In the genomic region with DNA sequence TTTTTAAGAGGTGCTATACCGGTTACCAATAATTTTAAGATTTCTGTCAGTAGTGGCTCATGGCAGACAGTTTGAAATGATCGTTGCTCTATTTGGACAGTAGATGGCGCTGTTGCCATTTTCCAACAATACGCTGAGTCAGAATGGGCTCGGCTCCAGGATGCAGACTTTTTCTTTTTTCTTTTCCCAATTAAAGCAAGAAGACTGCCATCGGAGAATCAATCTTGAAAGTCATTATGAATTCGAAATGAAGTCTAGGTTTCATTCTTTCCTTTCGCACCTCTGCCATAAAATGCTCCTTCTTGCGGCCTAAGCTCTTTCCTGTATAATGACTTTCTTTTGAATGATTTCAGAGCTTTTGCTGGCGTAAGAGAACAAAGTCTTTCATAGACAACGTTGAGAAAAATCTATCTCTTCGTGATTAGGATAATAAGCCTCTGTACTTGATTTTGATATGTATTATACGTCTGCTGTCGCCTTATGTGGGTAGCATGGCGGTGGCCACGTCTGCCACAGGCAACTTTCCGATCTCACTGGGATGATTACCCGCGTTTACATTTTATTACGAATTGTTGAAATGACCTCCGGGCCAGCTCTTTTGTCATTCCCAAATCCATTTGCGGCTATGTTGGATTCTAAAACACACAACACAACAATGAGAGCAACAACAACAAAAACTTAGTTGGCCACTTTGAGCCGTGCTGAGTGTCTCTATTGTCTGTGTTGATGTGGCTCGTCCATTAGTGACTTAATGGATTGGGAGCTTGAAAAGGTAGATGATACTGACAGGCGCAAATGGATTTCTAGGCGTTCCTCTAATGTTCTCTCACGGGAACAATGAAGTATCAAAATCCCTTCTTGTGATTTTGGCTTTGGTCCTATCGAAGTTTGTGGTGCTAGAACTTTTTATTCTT, we compare ENCODE assay signal across 8 mouse cellular contexts. TPM values are rescaled to one million over a fixed set of nuclear protein-coding genes. Genes with fewer than 3 reads are reported as not detected.
DNase-seq lines count a peak whose midpoint lies in the region; ATAC-seq and TF ChIP-seq lines count a peak whose summit lies in the region.

No protein-coding gene starts in this region.

- no peaks in the 10 kb centered on the region for H3K9me3 ChIP-seq in embryonic facial prominence, embryonic 11.5 days (replicated peaks; ENCODE audit: control insufficient read depth, low read length)
- no peaks in the 10 kb centered on the region for H3K9me3 ChIP-seq in heart, embryonic 13.5 days

- no peak overlapping the region for H3K27ac ChIP-seq in embryonic facial prominence, embryonic 11.5 days (replicated peaks; ENCODE audit: low read depth, low read length)
- H3K27ac ChIP-seq in heart, embryonic 13.5 days (replicated peaks), result no peak overlapping the region
- H3K27ac ChIP-seq in liver, adult 2 months (replicated peaks; ENCODE audit: insufficient read depth, low read depth, low read length), result no peak overlapping the region

- no peaks in the 10 kb centered on the region for H3K4me1 ChIP-seq in embryonic facial prominence, embryonic 11.5 days (ENCODE audit: control insufficient read depth, insufficient read depth, low read length)
- 0 out of 2 replicates have a peak, but pooled peaks cover 9% of the 10 kb centered on the region for H3K4me1 ChIP-seq in heart, embryonic 13.5 days
- peaks cover 4% of the 10 kb centered on the region for H3K4me1 ChIP-seq in liver, adult 2 months (ENCODE audit: control insufficient read depth, insufficient read depth, low read length)

- peak overlapping the region; percentile 5; the same call in 1 of the 2 replicates for H3K4me2 ChIP-seq in embryonic facial prominence, embryonic 11.5 days (ENCODE audit: low read depth, low read length)
- peak overlapping the region; percentile 51 for H3K4me2 ChIP-seq in heart, embryonic 13.5 days

- no peak overlapping the region for H3K4me3 ChIP-seq in embryonic facial prominence, embryonic 11.5 days (ENCODE audit: low read depth, low read length)
- peak overlapping the region; percentile 27 for H3K4me3 ChIP-seq in heart, embryonic 13.5 days
- no peak overlapping the region for H3K4me3 ChIP-seq in liver, adult 2 months (ENCODE audit: insufficient read depth, low read depth, low read length)

- H3K9ac ChIP-seq in embryonic facial prominence, embryonic 11.5 days (replicated peaks; ENCODE audit: low read length), result no peak overlapping the region
- H3K9ac ChIP-seq in heart, embryonic 13.5 days, result no peak overlapping the region
- no peak overlapping the region for H3K9ac ChIP-seq in liver, adult 2 months (ENCODE audit: low read depth, low read length)

- DNase-seq in CD8-positive naive resting alpha-beta T cell, adult 2 months (ENCODE audit: low read depth in 2 of 2, low spot score in 2 of 2), result peak; percentile 34 to 51
- DNase-seq in adrenal gland, postnatal 10 days, result peak; percentile 74
- peak; percentile 87 for DNase-seq in embryonic facial prominence, embryonic 11.5 days (ENCODE audit: low spot score)
- DNase-seq in kidney, postnatal 10 days, result peak; percentile 76
- DNase-seq in liver, adult 2 months (ENCODE audit: extremely low read depth, low read depth, low spot score), result peak; percentile 47
- peak; percentile 54 for DNase-seq in neural tube, embryonic 10.5 days (ENCODE audit: extremely low spot score, low spot score)
- peak; percentile 28 to 71 for DNase-seq in thymus, postnatal 10 days (ENCODE audit: low spot score in 2 of 2)

- no peaks in the 10 kb centered on the region for H3K27me3 ChIP-seq in embryonic facial prominence, embryonic 11.5 days (ENCODE audit: control insufficient read depth, insufficient read depth, low read length)
- H3K27me3 ChIP-seq in heart, embryonic 13.5 days (replicated peaks), result no peaks in the 10 kb centered on the region
- no peaks in the 10 kb centered on the region for H3K27me3 ChIP-seq in liver, adult 2 months (ENCODE audit: control insufficient read depth, insufficient read depth, low read length)

- no peak for TF ChIP-seq POLR2A in liver, adult 2 months (IDR thresholded peaks at IDR 0.05; ENCODE audit: extremely low read depth, insufficient read depth, low read length)

- H3K36me3 ChIP-seq in embryonic facial prominence, embryonic 11.5 days (replicated peaks; ENCODE audit: control insufficient read depth, insufficient read depth, low read depth, low read length), result no peaks in the 10 kb centered on the region
- no peaks in the 10 kb centered on the region for H3K36me3 ChIP-seq in heart, embryonic 13.5 days
- no peaks in the 10 kb centered on the region for H3K36me3 ChIP-seq in liver, adult 2 months (ENCODE audit: control insufficient read depth, insufficient read depth, low read length)

- ATAC-seq in embryonic facial prominence, embryonic 11.5 days (replicated peaks; ENCODE audit: insufficient number of reproducible peaks, low FRiP score, low TSS enrichment, low read depth), result no peak
- no peak for ATAC-seq in heart, embryonic 13.5 days (ENCODE audit: extremely low read depth, insufficient number of reproducible peaks, low FRiP score, low TSS enrichment)

- TF ChIP-seq CTCF in liver, adult 2 months (IDR thresholded peaks at IDR 0.05; ENCODE audit: low read depth, low read length), result peak; percentile 55

- H3K79me2 ChIP-seq in liver, adult 2 months (ENCODE audit: control insufficient read depth, insufficient read depth, low read length), result no peaks in the 10 kb centered on the region

- 39% methylated on average over 28 of the region's 28 CpGs for WGBS in embryonic facial prominence, embryonic 11.5 days
- WGBS in heart, embryonic 13.5 days, result 45% methylated on average over 28 of the region's 28 CpGs
- WGBS in liver, adult 2 months, result 50% methylated on average over 28 of the region's 28 CpGs

RNA-seq across cellular contexts. Expression of gene Spag16, which starts 36.2 kb away (rescaled TPM):
- total RNA-seq in adrenal gland, postnatal 10 days (2021), result not detected
- polyA plus RNA-seq in embryonic facial prominence, embryonic 11.5 days (2014; fragmentation: Nextera tagmentation; extraction: Ambion mirVana), result 1.9 TPM in 2 replicates
- 0.34 and 0.70 TPM in 2 replicates for polyA plus RNA-seq in heart, embryonic 13.5 days (2015; fragmentation: Nextera tagmentation; extraction: Ambion mirVana)
- not detected in 2 replicates for total RNA-seq in liver, adult 2 months (2014; rRNA removed)
- not detected in 2 replicates for polyA plus RNA-seq in liver, adult 2 months (2012; rRNA removed)
